Mouse (Mus musculus): Measurements from ENCODE around the gene Rab6b.
"Not testable (repeated sequence)": the region's sequence is repeated elsewhere in the genome, so short reads cannot be mapped to it uniquely, and the experiment has no call there.

The Rab6b gene

DNA sequence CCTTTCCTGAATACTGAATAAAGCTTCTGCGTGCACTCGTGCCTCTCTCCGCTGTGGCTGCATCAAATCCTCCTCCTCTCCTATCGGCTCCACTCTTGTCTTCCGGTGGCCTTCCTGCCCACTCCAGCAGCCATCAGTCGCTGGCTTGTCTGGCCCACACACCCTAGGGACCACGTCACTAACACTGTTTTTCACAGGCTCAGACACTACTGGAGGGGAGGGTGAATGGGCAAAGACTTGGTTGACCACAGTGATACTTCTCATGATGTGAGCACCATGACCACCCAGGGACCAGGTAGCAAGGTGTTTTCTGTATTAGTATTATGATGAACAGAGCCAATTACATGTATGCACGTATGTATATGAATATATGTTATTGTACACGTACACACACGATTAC lies 34.7 kb downstream of the Rab6b start:
- DNase-seq: no peak

GRCm38 (mm10) chr9:103146703-103147102 lies 35.1 kb downstream of the Rab6b start:
- DNase-seq: no peak

GRCm38 (mm10) chr9:103147103-103147502 lies 35.5 kb downstream of the Rab6b start:
- DNase-seq: no peak

- DNase-seq: no peak
These were observed 37.6 kb downstream of the Rab6b start for GRCm38 (mm10) chr9:103149074-103149799.

DNA sequence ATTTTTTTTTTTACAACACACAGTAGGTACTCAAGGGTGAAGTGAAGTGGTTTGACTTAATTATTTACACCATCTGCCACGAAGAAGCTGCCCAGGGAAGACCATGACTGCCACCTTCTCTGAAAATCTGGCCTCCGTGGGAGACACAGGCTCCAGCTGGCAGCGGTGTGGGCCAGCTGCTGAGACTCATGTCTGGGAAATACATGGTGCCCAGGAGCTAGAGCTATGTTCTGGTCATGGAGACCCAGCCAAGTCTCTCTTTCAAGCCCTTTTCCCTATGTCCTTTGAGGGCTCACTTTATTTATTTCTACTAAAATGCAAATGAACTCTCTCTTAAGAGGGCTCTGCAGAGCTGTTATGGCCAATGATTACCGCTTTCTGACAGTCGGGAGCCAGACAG lies 41.7 kb downstream of the Rab6b start:
- DNase-seq: no peak

GRCm38 (mm10) chr9:103154568-103154967 lies 43.0 kb downstream of the Rab6b start:
- DNase-seq: no peak

GRCm38 (mm10) chr9:103155158-103155557 lies 43.6 kb downstream of the Rab6b start:
- DNase-seq: not testable (repeated sequence)

DNA sequence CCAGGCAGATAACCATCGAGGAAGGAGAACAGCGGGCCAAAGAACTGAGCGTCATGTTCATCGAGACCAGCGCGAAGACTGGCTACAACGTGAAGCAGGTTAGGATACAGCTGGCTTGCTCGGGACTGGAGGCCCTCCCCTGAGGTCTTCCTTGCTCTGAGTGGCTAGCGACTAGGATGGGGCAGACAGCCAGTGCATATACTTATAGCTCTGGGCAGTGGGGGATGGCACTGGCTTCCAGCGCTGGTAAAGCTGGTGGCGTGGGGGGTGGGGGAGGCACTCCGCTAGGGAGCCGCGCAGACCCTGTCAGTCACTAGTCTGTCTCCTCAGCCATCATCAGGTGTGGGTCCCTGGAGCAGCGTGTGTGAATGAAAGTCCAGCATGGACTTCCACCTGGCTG lies 52.2 kb downstream of the Rab6b start:
- no peak for DNase-seq

- no peak for DNase-seq
These were observed 56.5 kb downstream of the Rab6b start for GRCm38 (mm10) chr9:103168046-103168445.

- DNase-seq: no peak
These were observed 57.2 kb downstream of the Rab6b start for GRCm38 (mm10) chr9:103168771-103169170.

DNA sequence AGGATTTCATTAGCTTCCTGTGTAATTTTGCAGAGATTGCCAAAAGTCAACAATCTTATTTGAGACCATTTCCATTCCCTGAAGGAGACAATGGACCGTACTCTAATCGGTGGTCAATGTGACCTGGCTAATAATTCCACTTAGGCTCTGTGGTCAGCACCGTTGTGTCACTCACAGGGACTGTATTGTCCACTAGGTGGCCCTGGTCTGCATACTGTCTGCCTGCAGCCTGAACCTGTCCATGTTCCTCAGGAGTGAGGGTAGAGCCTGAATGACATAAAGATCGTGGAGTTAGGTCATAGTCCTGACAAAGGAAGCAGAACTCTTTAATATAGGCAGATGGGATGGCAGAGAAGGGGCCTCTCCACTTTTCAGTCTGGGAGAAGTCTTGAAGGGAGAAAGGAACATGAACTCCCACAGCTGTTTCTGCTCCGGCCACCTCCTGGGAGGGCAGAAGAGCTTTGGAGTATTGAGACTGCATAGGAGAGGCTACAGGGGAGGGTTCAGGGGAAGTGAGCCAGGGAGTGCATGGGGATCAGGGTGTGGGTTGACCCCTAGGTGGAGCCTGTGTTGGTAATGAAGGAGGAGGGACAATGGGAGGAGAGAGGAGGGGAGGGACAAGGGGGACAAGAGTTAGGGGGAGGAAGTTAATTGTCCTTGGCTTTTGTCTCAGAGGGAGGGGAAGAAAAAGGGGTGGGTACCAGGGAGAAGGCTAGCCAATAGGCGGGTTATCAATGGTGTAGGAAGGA lies 63.4 kb downstream of the Rab6b start:
- DNase-seq: no peak

GRCm38 (mm10) chr9:103175692-103176091 lies 64.1 kb downstream of the Rab6b start:
- DNase-seq: no peak

DNA sequence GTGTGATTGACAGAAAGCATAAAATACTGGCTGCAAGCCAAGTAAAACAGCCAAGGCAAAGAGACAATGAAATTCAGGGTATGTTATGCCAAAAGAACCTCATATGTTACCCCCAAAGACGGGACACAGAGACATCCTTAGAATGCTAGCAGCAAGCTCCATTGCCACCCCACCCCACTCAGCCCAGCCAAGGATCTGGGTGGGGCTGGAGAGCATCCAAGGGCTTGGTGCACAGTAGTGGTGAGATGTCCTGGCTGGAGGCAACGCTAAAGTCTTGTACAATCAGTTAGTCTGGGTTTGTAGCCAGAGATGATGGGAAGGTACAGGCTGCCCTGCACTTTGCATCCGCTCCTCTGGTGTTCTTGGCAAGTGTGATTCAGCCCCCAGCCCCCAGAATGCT lies 68.7 kb downstream of the Rab6b start:
- peak; percentile 54 for DNase-seq

DNA sequence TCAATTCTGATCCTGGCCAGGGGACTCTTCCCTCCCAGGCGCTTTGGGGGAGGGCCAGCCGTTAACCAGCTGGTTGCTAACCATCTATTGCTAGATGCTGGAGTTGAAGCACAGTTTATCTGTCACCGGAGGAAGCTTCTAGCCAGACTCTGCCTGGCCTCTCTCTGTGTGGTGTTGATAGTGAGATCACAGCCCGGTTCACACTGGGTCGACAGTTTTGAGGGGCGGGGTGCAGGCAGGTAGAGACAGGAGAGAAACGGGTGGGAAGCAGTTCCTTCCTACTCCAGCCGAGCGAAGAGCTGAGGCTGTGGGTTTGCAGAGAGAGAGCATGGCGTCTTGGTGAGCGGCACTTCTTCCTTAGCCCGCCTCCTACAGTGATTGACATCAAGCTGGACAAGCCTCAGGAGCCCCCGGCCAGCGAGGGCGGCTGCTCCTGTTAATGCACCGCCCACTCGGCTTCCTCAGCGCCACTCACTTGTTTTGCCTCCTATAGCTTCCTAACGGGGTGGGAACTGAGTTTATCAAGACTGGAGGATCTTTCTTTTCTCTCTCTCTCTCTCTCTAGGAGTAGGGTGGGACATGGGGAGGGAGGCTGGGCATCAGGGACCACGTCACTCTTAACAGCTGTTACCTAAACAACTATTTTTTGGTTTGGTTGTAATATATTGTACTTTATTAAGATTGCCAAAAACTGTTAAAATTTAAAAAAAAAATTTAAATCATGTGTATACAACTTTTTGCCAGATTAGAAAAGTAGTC lies 69.4 kb downstream of the Rab6b start:
- no peak for DNase-seq

DNA sequence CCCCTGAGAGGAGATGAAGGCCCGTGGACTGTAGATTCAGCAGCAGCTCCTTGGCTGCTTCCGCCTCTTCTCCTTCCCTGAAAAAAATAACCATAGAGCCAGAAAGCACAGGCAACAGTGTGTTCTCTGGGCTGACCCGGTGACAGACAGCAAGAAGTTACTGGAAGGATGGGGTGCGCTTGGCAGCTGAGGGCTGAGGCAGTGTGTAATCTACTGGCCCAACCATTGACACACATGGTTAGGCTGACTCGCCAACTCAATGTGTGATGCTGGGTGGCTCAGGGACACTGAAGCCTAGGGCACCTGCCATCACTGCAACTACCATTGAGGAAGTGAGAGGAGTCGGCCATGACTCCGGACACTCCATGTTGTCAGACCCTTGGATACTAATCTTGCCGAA lies 70.3 kb downstream of the Rab6b start:
- no peak for DNase-seq

- DNase-seq: no peak
These were observed 73.3 kb downstream of the Rab6b start for GRCm38 (mm10) chr9:103184855-103185254.

- peak; percentile 58 for DNase-seq
These were observed 74.4 kb downstream of the Rab6b start for GRCm38 (mm10) chr9:103185946-103186345.

GRCm38 (mm10) chr9:103186747-103187146 lies 75.2 kb downstream of the Rab6b start:
- DNase-seq: peak; percentile 85

DNA sequence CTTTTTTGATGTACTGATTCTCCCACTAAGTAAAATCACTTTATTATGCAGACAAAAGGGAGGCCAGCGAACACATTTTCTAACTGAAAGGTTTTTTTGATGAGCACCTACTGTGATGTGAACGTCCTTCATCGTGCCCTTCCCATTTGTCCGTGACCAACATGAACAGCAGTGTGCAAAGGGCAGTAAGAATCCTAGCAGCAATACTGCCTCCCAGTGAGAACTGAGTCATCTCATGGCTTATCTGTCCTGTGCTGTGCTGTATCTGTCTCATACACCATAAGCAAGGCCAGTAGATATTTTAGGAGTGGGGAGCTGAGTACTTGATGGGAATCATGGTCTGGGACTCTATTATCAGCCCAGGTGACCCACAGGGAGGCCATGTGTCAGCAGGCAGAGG lies 76.8 kb downstream of the Rab6b start:
- no peak for DNase-seq

- DNase-seq: peak; percentile 93
These were observed 90.1 kb downstream of the Rab6b start, which contains the start of gene Srprb for GRCm38 (mm10) chr9:103201561-103202260. Srprb (minus strand) TSS chr9:103202137.

DNA sequence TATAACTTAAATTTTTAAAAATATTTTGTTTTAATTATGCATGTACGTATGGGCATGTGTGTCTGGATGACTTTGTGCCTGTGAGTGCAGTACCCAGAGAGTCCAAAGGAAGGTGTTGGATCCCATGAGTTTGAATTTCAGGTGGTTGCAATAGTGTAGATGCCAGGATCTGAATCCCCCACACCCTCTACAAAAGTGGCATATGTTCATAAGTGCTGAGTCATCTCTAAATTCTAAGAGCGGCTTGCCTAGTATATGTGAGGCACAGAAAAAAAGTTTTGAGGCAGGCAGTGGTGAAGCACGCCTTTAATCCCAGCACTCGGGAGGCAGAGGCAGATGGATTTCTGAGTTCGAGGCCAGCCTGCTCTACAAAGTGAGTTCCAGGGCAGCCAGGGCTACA lies 94.2 kb downstream of the Rab6b start:
- no peak for DNase-seq

GRCm38 (mm10) chr9:103207846-103208245 lies 96.3 kb downstream of the Rab6b start:
- DNase-seq: peak; percentile 69
